Mouse (Mus musculus) heart, embryonic 16.5 days (tissue): ENCODE data around the gene Il17ra. TPM values are rescaled to one million over a fixed set of nuclear protein-coding genes. Genes with fewer than 3 reads are reported as not detected.

Source experiments
- ATAC-seq: fragments of 200-750 bp; cut with Nextera tagmentation; replicated peaks from 2 replicates; pipeline ENCODE4 v1.8.0; 2017; ENCODE audit warnings: moderate number of reproducible peaks; ENCODE audit not compliant: insufficient read depth, low FRiP score; ENCODE audit errors: extremely low read depth
- H3K27ac ChIP-seq: fragments of 300-500 bp; sonication (generic); 2 replicates; pipeline ENCODE4 v1.5.1; 2014; ENCODE audit warnings: mild to moderate bottlenecking, low read length, control low read depth, moderate library complexity
- H3K27me3 ChIP-seq: fragments of 300-500 bp; sonication (generic); 2 replicates; pipeline ENCODE4 v1.6.1; 2014; ENCODE audit warnings: low read length, mixed read lengths; ENCODE audit not compliant: control insufficient read depth, insufficient read depth
- H3K36me3 ChIP-seq: fragments of 300-500 bp; sonication (generic); 2 replicates; pipeline ENCODE4 v1.6.1; 2014; ENCODE audit not compliant: control insufficient read depth, insufficient read depth
- H3K4me1 ChIP-seq: fragments of 300-500 bp; sonication (generic); 2 replicates; pipeline ENCODE4 v1.6.1; 2014; ENCODE audit warnings: low read length, mixed read lengths; ENCODE audit not compliant: control insufficient read depth, insufficient read depth
- H3K4me2 ChIP-seq: fragments of 300-500 bp; sonication (generic); 2 replicates; pipeline ENCODE4 v1.6.1; 2014; ENCODE audit warnings: low read depth, mild to moderate bottlenecking, control low read depth, low read length
- H3K4me3 ChIP-seq: fragments of 300-500 bp; sonication (generic); 2 replicates; pipeline ENCODE4 v1.5.1; 2014; ENCODE audit warnings: mild to moderate bottlenecking, control low read depth, low read length
- H3K9ac ChIP-seq: fragments of 300-500 bp; sonication (generic); 2 replicates; pipeline ENCODE4 v1.6.1; 2014; ENCODE audit warnings: low read length, control low read depth
- H3K9me3 ChIP-seq: fragments of 300-500 bp; sonication (generic); replicated peaks from 2 replicates; pipeline ENCODE4 v1.6.1; 2016; ENCODE audit warnings: low read length; ENCODE audit not compliant: control insufficient read depth
- WGBS: fragments of 180-500 bp; shearing (Covaris S2); extraction: QIAGEN DNeasy Blood & Tissue Kit; methylation state at CpG from one replicate; pipeline ENCODE4 v1.1.7; 2014; 5-methylcytosine and 5-hydroxymethylcytosine counted together
- polyA plus RNA-seq: library from polyadenylated mRNA; unstranded; fragments of >200 nt; fragmentation: Nextera tagmentation; extraction: Ambion mirVana; gene quantifications from 2 replicates; pipeline ENCODE4 v1.2.1, GENCODE M21; 2015

Il17ra gene
- polyA plus RNA-seq, 1 experiment from 2014 or later: 9.0 TPM

DNA sequence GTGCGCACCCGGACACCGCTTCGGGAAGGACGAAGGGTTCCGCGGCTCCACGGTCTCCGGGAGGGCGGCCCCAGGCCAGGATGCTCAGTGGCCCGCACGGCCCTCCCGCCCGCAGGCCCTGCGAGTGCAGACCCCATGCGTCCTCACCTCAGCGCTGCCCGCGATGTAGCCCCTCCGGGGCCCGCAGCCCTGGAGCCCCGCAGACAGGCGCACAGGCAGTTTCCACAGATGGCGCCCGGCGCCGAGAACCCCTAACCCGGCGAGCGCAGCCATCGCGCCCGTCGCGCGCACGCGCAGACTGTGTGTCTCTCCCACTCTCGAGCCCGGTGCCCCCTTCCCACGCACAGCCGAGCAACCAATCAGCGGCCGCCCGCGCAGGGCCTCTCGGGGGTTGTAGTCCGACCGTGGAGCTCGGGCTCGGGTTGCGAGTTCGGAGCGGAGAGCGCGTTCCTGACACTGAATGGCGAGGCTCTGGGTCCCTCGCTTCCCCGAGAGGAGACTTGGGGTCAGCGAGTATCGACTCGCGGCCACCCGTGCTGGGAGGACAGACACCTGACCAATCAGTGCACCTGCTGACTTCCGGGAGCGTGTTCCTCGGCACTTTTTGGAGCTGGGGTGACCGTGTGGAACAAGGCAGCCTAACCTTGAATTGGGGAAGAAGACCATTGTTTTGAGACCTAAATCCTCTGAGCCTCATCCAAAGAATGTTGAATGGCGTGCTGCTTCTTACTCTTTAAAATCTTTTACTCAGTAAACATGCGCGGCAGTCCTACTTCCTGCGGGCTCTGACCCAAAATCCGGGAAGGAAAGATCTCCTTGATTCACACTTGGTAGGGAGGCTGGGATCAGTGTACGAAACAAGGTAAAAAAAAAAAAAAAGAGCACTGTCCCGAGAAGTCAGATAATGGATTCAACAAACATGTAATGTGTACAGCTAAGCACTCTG lies 68.2 kb downstream of the Il17ra start, which contains the start of gene Hdhd5:
Hdhd5 (minus strand) TSS at position 300 of the 946 bp plus-strand sequence.
- Histone ChIP-seq H3K36me3 (no peaks in the 10 kb centered on the region), H3K9me3 (no peaks in the 10 kb centered on the region), H3K9ac (peak within 1 kb of the TSS; percentile 95), H3K27me3 (no peaks in the 10 kb centered on the region), H3K4me3 (peak within 1 kb of the TSS; percentile 95), H3K4me1 (peaks cover 5% of the 10 kb centered on the region), H3K27ac (peak within 1 kb of the TSS; percentile 52), H3K4me2 (peak within 1 kb of the TSS; percentile 88)
- under 1% methylated on average over 75 of the region's 75 CpGs for WGBS
- ATAC-seq: peak; percentile 98

DNA sequence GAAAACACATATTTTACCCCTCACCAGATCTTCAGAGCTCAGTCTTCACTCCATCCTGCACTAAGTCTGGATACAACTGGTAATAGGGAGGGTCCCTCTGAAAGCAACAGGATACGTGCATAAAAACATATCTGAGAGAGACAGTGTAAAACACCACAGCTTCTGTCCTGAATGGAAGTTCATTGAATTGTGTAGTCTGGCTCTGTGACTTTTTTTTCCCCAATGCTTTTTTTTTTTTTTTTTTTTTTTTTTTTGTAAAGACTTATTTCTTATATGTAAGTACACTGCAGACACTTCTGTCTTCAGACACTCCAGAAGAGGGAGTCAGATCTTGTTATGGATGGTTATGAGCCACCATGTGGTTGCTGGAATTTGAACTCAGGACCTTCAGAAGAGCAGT lies 69.5 kb downstream of the Il17ra start:
- Histone ChIP-seq H3K27ac (no peak overlapping the region), H3K4me2 (no peak overlapping the region), H3K9ac (no peak overlapping the region), H3K27me3 (no peaks in the 10 kb centered on the region), H3K4me1 (peaks cover 5% of the 10 kb centered on the region), H3K36me3 (no peaks in the 10 kb centered on the region), H3K4me3 (no peak overlapping the region), H3K9me3 (no peaks in the 10 kb centered on the region)
- no peak for ATAC-seq
- 57% methylated on average over 1 of the region's 1 CpGs for WGBS

DNA sequence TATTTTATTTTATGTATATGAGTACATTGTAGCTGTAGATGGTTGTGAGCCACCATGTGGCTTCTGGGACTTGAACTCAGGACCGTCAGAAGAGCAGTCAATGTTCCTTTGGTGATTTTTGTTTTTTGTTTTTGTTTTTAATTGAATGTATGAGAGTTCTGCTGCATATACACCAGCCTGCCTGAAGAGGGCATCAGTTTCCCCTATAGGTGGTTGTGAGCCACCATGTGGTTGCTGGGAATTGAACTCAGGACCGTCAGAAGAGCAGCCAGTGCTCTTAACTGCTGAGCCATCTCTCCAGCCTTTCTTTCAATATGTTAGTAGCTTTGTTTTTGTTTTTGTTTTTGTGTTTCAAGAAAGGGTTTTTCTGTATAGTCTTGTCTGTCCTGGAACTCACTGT lies 73.3 kb downstream of the Il17ra start:
- no peak for ATAC-seq
- no peak overlapping the region for H3K4me3 ChIP-seq
- H3K9me3 ChIP-seq: no peaks in the 10 kb centered on the region
- H3K27ac ChIP-seq: no peak overlapping the region
- no peaks in the 10 kb centered on the region for H3K27me3 ChIP-seq
- WGBS: 65% methylated on average over 2 of the region's 2 CpGs
- no peak overlapping the region for H3K9ac ChIP-seq
- no peaks in the 10 kb centered on the region for H3K36me3 ChIP-seq
- peaks cover 11% of the 10 kb centered on the region for H3K4me1 ChIP-seq
- H3K4me2 ChIP-seq: no peak overlapping the region

Other genes starting within 250 kb of the Il17ra start
- 0.49 TPM in 1 of 2 replicates, not detected in the other for gene D330020A13Rik, start 168.9 kb upstream of the Il17ra start, polyA plus RNA-seq
- gene B4galnt3, start 168.7 kb upstream of the Il17ra start, polyA plus RNA-seq: 0.20 TPM in 2 replicates
- gene Kdm5a, start 99.1 kb upstream of the Il17ra start, polyA plus RNA-seq: 27.2 and 27.6 TPM in 2 replicates
- 18.6 and 21.0 TPM in 2 replicates for gene Ccdc77, start 98.9 kb upstream of the Il17ra start, polyA plus RNA-seq
- 0.07 and 0.11 TPM in 2 replicates for gene Tmem121b, start 30.6 kb downstream of the Il17ra start, polyA plus RNA-seq
- 14.9 and 17.4 TPM in 2 replicates for gene Hdhd5, start 68.1 kb downstream of the Il17ra start, polyA plus RNA-seq
- gene Cecr2, start 203.1 kb downstream of the Il17ra start, polyA plus RNA-seq: 0.68 and 0.80 TPM in 2 replicates